Mouse (Mus musculus): Measurements from ENCODE around the gene Pomgnt1.

DNA sequence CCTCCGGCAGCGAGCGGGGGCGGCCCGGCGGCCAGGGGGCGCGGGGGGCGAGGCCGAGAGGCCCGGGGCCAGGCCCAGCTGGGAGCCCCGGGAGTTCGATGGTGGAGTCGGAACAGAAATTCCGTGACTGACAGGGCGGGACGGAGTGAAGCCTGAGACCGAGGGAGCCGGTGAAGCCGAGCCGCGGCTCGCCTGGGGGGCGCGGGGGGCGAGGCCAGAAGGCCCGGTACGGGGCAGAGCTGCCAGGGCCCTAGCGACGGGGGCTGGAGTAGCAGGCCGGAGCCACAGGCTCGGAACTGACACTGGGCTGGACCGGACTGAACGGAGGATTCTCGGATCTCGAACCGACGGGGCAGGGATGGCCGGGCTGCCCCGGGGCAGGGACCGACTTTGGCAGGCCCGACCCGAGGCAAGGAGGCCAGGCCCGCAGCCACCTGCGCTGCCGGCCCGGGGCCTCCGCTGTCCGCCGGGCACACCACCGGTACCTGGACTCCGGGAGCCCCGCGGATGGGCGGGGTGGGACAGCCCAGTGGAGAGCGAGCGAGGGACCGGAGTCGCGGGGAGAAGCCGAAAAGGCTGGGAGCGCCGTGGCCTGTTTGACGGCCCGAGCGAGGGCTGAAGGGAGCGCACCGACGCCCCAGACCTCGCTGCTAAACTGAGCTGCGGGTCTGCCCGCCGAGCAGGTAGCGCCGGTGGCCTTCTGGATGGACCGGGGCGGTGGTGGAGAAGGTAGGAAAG is 47.8 kb upstream of the Pomgnt1 start:
- TF ChIP-seq POLR2A (IDR thresholded peaks at IDR 0.05; ENCODE audit: insufficient read length, low read depth) (no peak), CEBPB (IDR thresholded peaks at IDR 0.05; ENCODE audit: insufficient read depth, poor library complexity, severe bottlenecking) (no peak), MYOD1 (IDR thresholded peaks at IDR 0.05; ENCODE audit: control insufficient read depth in 1 of 3, insufficient read length in 2 of 3, low read depth in 2 of 3) (no peak), USF1 (IDR thresholded peaks at IDR 0.05; ENCODE audit: low read depth) (no peak), MAX (IDR thresholded peaks at IDR 0.05; ENCODE audit: low read depth) (no peak), POLR2AphosphoS2 (IDR thresholded peaks at IDR 0.05; ENCODE audit: insufficient read length, low read depth) (no peak), TCF12 (IDR thresholded peaks at IDR 0.05; ENCODE audit: insufficient read depth, poor library complexity, severe bottlenecking) (no peak), MYOG (IDR thresholded peaks at IDR 0.05; ENCODE audit: control insufficient read depth in 1 of 3, insufficient read depth in 1 of 3, insufficient read length in 2 of 3, low read depth in 2 of 3) (no peak), TCF3 (IDR thresholded peaks at IDR 0.05; ENCODE audit: insufficient read length, low read depth) (no peak), E2F4 (IDR thresholded peaks at IDR 0.05; ENCODE audit: insufficient read depth) (no peak)
